Mouse (Mus musculus) urinary bladder, postnatal 25 days (tissue): ENCODE measurements at regions not wholly inside any gene's neighbourhood (a gene's known extent, or its start where the extent isn't known, plus 50 kb on each side); places are given as distances from the start of the nearest gene placed in this dataset.
A peak's percentile ranks its signal among the peaks of the same experiment; 100 is the strongest.

Source experiments
- DNase-seq: peaks from one replicate; pipeline ENCODE4 v3.0.0; 2022; ENCODE audit warnings: low spot score

DNA sequence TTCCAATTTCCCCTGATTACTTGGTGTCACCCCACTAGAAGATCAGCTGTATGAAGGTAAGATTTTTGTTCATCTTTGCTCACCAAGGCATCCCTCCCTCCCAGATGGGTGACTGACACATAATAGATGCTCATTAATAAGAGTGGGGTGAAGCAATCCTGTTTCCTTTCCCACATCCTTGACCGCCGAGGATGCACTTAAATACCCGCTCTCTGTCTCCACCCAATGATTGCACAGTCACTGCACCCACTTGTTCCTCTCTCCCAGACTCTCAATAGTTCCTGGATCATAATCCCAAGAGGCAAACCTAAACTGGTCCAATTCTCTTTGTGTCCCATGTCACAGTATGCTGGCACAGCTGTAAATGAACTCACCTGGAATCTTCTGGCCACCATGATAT is 86.4 kb upstream of the Ccn6 start:
- DNase-seq: no peak

DNA sequence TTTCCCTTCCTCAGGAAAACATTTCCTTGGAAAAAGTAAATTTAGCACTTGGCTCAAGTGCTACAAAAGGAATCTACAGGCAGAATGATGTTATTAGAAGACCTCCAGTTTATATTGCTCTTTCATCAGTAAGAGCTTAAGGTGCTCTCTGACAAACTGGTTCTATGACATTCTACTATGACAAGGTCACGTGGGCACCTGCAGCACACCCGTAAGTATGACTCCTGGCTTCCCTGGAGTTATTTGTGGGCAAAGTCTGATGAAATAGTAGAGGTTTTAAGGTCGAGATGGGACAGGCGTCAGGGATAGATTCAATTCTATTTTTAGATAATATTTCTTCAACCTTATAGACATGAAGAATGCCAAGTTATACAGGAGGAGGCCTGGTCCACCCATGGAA is 84.9 kb upstream of the Ccn6 start:
- DNase-seq: no peak

DNA sequence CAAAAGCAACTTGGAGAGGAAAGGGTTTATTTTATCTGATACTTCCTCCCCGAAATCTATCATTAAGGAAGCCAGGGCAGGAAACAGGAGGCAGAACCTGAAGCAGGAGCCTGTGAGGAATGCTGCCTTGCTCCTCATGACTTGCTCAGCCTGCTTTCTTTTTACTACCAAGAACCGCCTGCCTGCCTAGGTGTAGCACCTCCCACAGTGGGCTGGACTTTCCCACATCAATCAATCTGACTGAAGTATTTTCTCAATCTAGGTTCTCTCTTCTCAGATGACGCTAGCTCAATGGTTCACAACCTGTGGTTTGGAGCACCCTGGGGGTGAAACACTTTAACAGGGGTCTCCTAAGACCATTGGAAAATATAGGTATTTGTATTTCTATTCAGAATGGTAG is 83.4 kb upstream of the Ccn6 start:
- DNase-seq: no peak

DNA sequence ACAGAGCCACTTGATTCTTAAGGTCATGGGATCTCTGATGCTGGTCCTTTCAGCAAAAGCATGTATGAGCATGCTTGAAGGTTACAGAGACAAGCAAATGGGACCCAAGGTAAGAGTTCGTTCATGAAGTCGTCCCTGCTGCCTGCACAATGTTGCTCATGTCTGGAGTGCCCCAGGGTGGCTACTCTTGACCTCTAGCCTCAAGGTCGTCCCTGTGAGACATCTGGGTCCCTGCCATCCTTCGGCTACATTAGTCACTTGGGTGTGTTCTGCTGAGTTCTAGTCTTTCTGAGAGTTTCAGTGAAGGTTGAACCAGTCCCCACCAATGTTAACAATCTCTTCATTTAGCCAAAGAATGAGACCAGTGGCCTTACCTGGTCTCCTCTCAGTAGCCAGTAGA is 81.5 kb upstream of the Ccn6 start:
- no peak for DNase-seq

DNA sequence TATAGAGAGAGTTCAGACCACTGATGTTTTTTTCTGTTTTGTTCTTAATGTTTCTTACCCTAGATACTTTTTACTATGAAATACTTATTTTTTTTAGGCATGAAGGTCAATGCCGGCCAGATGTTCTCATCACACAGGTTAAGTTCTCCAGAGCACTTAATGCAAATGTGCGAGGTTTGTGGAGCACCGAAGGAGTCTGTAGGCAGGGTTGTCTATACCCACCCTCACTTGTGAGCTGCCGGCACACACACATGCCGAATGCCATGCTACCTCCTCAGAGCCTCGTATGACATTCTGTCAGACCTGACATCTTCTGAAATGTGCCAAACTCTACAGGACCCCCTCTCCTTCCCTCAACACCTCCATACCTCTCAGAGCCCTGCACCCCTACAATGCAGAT is 80.5 kb upstream of the Ccn6 start:
- no peak for DNase-seq

DNA sequence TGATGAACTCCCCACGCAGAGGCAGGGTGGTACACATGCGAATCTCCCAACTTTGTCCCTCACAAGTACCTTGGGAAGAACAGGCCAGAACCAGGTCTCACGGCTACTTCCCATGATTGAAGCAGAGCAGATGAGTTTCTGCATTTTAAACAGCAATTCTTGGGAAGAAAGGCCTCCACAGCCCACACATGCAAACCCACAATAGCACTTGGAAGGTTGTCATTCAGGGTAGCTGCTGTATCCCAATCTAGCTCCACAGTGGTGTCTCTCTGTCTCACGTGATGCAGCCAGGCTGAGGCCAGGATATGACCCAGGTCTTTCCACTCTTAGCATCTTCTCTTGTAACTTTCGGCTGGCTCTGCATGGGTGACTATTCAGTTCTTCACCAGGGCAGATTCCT is 78.8 kb upstream of the Ccn6 start:
- no peak for DNase-seq

DNA sequence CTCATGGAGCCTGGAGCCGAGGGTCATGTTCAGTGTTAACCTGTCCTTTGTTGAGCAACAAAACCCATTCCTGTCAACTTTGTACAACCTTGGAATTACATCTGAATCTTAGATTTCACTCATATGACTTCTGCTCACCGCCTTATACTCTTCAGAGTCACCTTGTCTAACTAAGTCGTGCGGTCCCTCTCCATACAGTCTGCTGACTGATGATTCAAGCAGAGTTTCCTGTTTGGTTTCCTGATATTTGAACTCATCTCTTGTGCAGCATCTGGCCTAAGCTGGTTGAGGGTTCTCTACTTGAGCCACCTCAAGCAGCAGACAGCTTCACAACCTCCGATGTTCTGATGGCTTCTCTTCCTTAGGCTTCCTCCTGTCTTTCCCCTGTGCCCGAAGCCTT is 78.3 kb upstream of the Ccn6 start:
- no peak for DNase-seq

DNA sequence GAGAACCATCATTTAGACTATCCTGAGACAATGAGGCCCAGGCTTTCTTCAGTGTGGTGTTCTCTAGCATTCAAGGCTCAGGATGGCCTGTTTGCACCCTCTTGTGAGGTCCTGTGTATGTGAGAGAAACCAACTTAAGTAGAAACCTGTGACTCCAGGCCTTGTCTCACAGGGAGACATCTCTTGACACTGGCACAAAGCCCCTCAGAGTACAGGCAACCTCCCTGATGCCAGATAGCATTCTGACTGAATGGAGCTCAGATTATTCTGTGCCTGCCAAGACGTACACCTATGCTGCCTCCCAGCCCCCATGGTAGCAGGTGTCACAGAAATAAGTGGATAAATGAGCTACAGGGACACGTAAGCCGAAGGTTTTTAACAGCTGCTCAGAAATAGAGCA is 77.9 kb upstream of the Ccn6 start:
- no peak for DNase-seq

DNA sequence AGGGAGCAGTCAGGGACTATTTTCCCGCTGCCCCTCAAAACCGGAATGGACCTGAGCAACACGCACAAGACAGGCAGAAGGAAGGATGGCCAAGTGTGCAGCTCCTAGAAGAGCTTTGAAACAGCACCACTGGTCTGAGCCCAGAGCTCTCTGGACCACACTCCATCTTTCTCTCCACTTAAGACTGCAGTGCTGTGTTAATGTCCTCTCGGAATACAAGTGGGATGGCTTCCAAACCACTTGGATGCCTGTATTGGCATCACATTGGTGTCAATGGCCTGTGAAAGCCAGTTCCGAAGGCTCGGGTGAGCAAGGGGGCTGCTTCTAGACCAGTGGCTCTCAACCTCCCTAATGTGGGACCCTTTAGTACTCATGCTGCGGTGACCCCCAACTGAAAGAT is 77.4 kb upstream of the Ccn6 start:
- DNase-seq: no peak

DNA sequence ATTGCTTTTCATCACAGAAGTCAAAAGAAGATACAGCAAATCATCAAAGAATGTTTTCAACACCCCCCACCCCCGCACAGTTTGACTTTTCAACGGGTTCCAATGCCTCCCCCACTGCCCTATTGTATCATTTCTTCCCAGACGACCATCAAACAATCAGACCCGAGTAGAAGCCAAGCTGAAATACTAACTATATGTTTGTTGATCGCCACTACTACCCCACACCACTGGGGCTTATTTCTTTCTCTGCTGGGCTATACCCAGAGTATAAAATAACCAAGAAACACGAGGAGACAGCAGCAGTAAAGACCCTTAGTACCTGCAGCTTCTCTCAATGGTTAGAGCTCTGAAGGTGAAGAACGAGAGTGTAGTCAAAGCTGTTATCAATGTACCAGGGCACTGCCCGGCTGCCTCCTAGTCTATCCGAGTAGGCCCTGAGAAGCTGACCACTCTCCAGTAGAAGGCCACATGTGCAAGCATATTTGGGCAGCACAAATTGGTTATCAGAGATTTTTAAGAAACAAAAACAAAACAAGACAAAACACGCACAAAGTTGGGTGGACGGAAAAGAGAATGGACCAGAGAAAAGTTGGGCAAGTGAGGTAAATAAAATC is 76.7 kb upstream of the Ccn6 start:
- DNase-seq: no peak

DNA sequence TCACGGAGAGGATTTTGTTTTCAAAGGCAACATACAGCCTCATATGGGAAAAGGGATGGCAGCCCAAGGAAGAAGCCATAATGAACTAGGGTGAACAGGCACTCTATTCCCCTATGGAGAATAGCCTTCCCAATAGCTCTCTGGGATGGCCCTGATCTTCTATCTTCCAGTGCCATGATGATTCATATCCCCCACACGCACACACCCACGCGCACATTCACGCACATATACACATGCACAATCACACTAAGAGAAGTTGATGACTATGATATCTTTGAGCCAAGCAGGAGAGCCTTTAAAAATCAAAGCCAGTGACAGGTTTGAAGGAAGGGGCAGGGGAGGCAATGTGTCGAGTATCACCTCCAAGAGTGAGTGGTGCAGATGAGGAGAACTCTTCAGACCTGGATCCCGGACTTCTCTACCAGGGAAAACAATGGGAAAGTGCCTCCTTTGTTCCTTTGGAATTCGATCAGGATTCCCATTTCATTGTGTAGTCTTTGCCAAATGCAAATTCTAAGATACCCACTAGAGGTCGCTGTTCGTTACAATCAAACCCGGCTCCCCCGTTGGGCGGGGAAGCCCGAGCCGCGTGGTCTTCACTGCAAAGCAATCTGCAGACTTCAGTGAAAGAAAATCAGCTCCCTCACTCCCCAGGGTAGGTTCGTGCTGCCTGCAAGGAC is 76.0 kb upstream of the Ccn6 start:
- peak; percentile 65 for DNase-seq

DNA sequence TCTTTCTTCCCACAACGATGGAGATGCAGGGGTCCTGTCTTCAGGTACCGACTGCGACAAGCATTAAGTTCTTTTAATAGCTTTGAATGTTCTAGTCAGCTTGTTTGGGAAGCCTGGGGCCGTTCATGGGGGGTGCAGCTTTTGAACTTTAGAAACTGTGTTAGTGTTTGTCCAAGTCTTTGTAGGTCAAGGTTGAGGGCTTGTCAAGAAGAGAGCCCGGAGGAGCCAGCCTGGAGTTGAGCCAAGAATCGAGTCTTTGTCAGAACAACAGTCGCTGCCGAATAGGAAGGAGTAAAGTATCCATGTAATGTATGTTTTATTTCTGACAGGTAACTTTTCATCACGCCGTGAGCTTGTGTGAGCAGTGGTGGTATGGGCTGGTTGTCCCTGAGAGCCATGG is 75.0 kb upstream of the Ccn6 start:
- DNase-seq: no peak

DNA sequence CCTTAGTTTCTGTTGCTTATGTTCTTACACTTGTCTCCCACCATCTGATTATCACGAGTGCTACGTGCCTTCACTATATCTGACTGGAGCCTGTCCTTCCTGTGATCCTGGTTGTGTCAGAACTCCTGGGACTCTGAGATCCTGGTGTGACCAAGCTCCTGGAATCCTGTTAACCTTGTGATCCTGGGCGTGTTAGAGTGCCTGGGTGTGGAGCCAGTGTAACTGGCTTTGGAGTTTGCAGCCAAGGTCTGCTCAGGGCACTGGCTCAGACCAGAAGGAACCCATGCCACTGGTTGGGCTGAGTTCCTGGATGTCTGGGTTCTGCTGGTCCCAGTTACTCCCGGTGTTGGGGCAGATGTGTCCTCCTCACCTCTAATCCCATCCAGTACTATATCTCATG is 74.0 kb upstream of the Ccn6 start:
- DNase-seq: no peak

DNA sequence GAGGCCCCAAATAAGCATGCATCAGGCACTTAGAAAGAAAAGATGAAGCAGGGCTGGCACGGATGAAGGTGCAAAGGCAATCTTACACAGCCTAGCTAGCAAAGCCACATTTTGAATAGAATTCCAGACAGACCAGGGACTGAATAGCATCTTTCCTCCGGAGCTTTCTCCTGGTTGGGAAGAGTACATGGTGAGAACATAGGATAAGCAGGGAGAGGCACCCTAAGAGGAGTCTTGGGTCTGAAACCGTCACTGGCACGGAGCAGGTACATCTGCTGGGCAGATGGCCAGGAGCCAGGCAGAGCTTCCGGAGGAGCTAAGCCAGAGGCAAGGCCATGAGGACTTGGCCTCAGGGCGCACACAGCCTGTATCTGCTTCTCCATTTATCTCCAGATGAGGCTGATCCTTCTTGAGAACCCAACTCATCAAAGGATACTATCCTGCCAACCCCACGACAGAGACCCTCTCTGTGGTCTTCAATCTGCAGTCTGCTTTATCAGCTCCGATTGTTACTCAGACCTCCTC is 70.4 kb upstream of the Ccn6 start:
- no peak for DNase-seq

DNA sequence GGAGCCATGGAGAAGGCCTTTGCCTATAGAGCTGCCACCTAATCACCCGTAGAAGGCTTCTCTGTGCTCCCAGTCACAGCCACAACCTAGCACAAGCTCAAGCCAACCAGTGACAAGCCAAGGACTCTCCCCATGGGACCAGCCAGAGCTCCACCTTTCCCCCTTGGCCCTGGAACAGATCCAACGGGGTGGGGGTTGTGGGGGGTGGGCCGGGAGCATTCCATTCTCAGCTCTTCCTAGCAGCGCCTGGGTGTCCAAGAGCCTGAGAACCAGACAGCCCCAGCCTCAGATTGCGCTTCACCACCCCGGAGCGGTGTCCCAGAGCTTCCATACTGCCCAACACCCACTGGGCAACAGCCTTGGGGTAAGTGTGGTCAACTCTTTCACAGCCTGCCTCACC is 69.6 kb upstream of the Ccn6 start:
- DNase-seq: no peak

DNA sequence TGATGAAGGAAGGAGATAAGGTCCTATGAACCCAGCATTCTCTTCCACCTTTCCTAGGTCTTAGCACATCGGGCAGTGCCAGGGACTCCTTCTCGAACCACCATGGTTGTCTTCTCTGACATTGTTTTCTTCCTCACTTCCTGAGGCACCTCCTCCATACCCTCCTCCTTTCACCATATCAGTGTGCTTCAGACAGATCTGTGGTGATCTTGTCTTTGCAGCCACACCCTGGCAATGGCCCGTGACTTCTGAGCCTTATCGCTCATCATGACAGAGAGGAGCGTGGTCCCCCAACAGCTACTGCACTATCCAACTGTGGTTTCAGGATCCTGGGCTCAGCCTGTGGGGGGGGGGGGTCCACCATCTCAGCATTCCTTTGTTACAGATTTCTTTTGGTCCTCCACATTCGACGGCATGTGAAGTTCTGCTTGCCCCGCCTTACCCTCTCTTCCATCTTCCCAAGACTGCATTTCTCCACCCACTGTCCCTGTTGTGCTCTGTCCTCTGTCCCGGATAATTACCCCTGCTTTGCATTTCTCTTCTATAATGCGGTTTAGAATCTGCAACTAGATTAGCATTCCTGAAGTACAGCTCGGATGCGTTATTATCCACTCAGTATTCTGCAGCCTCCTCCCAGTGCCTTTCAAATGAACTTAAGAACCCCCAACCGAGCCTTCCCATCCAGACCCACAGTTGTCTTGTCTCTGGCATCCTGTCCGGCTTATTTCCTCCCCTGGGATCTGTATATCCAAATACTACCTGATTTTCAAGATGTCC is 67.2 kb upstream of the Ccn6 start:
- no peak for DNase-seq

DNA sequence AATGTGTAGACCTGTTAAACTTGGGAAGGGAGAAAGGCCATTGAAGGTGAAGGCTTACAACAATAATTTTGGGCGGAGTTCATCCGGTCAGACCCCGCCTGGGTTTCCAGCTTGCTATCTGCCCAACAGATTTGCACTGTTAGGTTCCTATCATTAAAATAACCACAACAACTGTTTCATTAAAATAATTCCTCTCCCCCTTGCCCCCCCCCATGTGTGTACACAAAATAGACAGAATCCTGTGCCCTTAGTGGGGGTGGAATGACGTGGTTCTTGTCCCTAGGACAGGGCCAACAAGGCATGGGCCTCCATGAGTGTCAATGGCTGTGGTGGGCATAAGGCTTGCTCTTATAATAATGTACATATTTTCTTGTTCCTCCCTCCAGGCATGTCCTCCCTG is 65.6 kb upstream of the Ccn6 start:
- DNase-seq: no peak

DNA sequence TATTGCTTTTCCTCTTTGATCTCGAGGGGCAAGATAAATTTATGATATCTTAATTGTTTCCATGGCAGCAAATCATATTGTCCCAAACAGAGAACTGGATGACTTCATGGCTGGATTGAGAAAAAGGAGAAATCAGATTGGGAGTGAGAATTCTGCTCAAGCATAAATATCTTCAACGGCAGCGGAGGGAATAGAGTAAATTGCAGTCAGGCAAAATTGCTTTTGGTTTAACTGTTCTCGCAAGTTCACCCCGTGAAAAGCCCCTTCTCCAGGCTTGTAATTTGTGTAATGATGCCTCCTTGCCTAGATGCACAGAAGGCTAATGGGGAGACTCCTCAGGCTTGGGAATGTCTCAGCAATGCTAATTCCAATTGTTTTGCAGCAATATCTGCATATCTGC is 64.4 kb upstream of the Ccn6 start:
- no peak for DNase-seq

DNA sequence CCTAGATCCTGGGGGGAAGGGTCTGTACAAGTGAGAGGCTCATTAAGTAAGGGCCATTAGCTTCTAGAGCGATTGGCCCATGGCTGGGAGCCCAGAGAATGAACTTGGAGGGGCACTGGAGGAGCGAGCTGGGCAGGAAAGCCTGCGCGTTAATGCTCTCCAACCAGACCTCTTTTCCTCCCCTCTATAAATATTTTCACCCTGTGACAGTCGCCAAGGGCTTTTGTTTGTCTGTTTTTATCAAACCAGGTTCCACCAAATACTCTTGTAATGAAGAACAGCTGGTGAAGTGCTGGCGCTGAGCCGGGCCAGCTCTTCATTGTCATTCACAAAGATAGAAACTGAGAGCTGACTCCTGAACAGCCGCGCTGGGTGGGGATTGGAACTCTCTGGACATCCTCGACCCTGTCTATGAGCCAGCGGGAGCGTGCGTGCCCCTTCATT is 63.9 kb upstream of the Ccn6 start:
- peak; percentile 19 for DNase-seq

DNA sequence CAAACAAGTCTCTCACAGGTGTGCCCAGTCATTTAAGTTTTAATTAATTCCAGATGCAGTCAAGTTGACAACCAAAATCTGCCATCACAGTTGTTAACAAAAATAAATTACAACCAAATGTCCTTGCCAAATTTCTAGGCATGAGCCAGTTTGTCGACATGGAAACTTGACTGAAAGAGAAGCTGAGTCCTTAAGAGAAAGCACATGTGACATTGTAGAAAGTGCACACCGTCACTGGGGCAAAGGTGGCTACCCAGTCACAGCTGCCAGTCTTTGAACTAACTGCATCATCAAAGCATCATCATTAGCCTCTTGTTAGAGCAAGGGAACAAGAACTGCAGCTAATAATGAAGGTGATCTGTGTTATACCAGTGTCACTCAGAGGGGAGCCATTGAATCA is 62.9 kb upstream of the Ccn6 start:
- no peak for DNase-seq

DNA sequence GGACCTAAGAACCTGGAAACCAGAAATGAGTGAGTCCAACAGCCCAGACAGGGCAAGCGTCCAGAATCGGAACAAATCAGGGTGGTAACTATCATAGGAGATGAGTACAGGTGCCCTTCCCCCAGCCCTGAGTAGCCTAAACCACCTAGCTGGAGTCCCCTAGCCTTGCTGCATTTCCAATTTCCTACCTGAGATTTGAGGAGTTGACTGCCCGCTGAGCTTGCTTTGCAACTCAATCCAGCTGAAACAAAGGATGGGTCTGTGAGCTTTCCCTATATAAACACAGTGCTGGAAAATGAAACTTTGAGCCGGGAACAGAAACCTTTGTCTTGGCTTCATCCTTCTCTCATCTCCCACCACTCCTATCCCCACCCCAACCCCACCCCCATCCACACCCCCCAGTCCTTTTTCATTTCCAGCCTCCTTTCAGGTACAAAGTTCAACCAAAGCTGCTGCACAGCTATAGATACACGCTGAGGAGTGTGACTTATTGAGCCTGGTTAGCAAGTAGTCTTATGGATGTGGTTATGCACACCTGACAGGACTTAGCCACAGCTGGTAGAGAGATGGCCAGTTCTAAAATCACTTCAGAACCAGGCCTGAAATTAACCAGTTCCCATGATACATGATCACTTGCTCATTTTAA is 61.0 kb upstream of the Ccn6 start:
- no peak for DNase-seq

DNA sequence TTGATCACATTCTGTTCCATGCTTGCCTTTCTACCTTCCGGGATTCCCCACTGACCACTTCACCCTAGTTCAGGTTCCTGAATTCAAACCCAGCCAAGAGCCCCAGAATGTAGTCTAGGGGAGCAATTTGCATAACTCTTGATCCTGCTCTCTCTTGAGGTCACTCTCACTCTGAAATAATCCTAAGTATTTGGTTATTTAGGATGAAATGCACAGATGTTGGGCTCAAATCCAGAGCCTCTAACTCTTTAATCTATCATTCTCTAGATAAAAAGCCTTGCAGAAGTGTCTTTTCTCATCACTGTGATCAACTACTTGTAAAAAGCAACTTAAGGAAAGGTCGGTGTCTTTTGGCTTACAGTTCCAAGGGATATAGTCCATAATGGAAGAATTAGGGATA is 57.4 kb upstream of the Ccn6 start:
- DNase-seq: no peak

DNA sequence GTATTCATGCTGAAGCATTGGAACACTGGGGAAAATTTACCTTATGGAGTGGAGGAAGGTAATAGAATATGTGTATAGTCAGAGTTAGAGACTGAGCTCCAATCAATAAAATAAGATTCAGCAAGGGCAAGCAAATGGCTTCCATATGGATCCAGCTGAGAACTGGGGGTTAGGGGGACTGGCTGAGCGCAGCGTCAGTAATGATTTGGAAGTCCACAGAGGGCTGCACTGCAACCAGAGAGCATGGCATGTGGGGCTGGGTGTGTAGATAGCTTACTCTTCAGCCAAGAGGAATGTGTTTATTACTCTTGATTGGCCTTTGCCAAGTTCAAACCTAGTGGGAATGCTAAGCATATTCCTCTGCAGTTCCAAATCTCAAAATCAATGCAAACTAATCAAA is 55.8 kb upstream of the Ccn6 start:
- no peak for DNase-seq
